Mouse (Mus musculus) kidney, postnatal 10 days (tissue): ENCODE results near the gene 2010111I01Rik.
"Not testable (repeated sequence)": the region's sequence is repeated elsewhere in the genome, so short reads cannot be mapped to it uniquely, and the experiment has no call there.

Source experiments
- DNase-seq: peaks from one replicate; pipeline ENCODE4 v3.0.0; 2021; ENCODE audit warnings: mixed read lengths

2010111I01Rik gene

GRCm38 (mm10) chr13:63223026-63223770 is 258.5 kb downstream of the 2010111I01Rik start:
- DNase-seq = no peak

- DNase-seq = no peak
Measured at GRCm38 (mm10) chr13:63225796-63226583, 261.3 kb downstream of the 2010111I01Rik start.

GRCm38 (mm10) chr13:63227785-63228184 is 263.1 kb downstream of the 2010111I01Rik start:
- no peak for DNase-seq

- DNase-seq = peak; percentile 31
Measured at GRCm38 (mm10) chr13:63230955-63231701, 266.4 kb downstream of the 2010111I01Rik start.

- peak; percentile 47 for DNase-seq
Measured at GRCm38 (mm10) chr13:63231702-63232070, 267.0 kb downstream of the 2010111I01Rik start.

- DNase-seq = no peak
Measured at GRCm38 (mm10) chr13:63232558-63232957, 267.9 kb downstream of the 2010111I01Rik start.

- not testable (repeated sequence) for DNase-seq
Measured at GRCm38 (mm10) chr13:63234520-63234919, 269.8 kb downstream of the 2010111I01Rik start.

GRCm38 (mm10) chr13:63235551-63235950 is 270.9 kb downstream of the 2010111I01Rik start:
- peak; percentile 77 for DNase-seq

- DNase-seq = no peak
Measured at GRCm38 (mm10) chr13:63236159-63236893, 271.6 kb downstream of the 2010111I01Rik start.

- no peak for DNase-seq
Measured at GRCm38 (mm10) chr13:63238045-63238444, 273.4 kb downstream of the 2010111I01Rik start.

- no peak for DNase-seq
Measured at GRCm38 (mm10) chr13:63239301-63239804, 274.7 kb downstream of the 2010111I01Rik start.

- DNase-seq = peak; percentile 94
Measured at GRCm38 (mm10) chr13:63239877-63240671, 275.4 kb downstream of the 2010111I01Rik start.

GRCm38 (mm10) chr13:63240835-63241234 is 276.1 kb downstream of the 2010111I01Rik start:
- DNase-seq = no peak

- no peak for DNase-seq
Measured at GRCm38 (mm10) chr13:63241665-63242064, 277.0 kb downstream of the 2010111I01Rik start.

GRCm38 (mm10) chr13:63242401-63243192 is 277.9 kb downstream of the 2010111I01Rik start:
- peak; percentile 61 for DNase-seq

GRCm38 (mm10) chr13:63243586-63243985 is 278.9 kb downstream of the 2010111I01Rik start:
- no peak for DNase-seq

- DNase-seq = no peak
Measured at GRCm38 (mm10) chr13:63244425-63244824, 279.7 kb downstream of the 2010111I01Rik start.

- no peak for DNase-seq
Measured at GRCm38 (mm10) chr13:63245218-63245617, 280.5 kb downstream of the 2010111I01Rik start.

- DNase-seq = no peak
Measured at GRCm38 (mm10) chr13:63245812-63246211, 281.1 kb downstream of the 2010111I01Rik start.

GRCm38 (mm10) chr13:63246332-63246940 is 281.7 kb downstream of the 2010111I01Rik start:
- no peak for DNase-seq
